Mouse (Mus musculus): ENCODE data around the gene Atg7.

- TF ChIP-seq CTCF (IDR thresholded peaks at IDR 0.05; ENCODE audit: insufficient read depth, low read depth, low read length) (no peak), POLR2A (IDR thresholded peaks at IDR 0.05; ENCODE audit: insufficient read depth, low read depth, low read length) (no peak)
Measured at GRCm38 (mm10) chr6:114851688-114852087, 208.8 kb downstream of the Atg7 start.

Data from olfactory bulb, adult 2 months (tissue).